Mouse (Mus musculus): ENCODE measurements around the gene Shld1.
A peak's percentile ranks its signal among the peaks of the same experiment; 100 is the strongest.

The Shld1 gene

DNA sequence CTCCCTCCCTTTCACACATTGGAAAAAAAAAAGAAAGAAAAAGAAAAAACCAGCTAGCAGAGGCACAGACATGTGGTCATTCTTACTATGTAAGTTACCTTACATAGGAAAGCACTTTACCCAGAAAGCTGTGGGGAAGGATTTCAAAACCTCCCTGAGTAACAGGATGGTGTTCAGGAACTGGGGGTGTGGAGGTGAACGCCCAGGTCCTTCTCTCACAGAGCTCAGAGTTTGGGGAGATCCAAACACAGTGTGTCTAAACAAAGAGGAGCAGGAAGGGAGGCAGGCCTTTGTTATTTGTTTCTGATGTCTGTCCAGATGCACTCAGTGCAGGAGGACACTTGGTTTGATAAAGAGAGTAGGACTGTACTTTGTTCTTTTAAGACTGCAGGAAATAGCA is 5.6 kb downstream of the Shld1 start:
- DNase-seq (ENCODE audit: low spot score in 2 of 2): no peak

GRCm38 (mm10) chr2:132693980-132694379 is 7.2 kb downstream of the Shld1 start:
- DNase-seq (ENCODE audit: low spot score in 2 of 2): no peak

GRCm38 (mm10) chr2:132695358-132696093 is 8.8 kb downstream of the Shld1 start:
- DNase-seq (ENCODE audit: low spot score in 2 of 2): no peak

- no peak for DNase-seq (ENCODE audit: low spot score in 2 of 2)
Measured at GRCm38 (mm10) chr2:132696519-132696918, 9.8 kb downstream of the Shld1 start.

GRCm38 (mm10) chr2:132697256-132697655 is 10.5 kb downstream of the Shld1 start:
- no peak for DNase-seq (ENCODE audit: low spot score in 2 of 2)

- no peak for DNase-seq (ENCODE audit: low spot score in 2 of 2)
Measured at GRCm38 (mm10) chr2:132697695-132698094, 11.0 kb downstream of the Shld1 start.

DNA sequence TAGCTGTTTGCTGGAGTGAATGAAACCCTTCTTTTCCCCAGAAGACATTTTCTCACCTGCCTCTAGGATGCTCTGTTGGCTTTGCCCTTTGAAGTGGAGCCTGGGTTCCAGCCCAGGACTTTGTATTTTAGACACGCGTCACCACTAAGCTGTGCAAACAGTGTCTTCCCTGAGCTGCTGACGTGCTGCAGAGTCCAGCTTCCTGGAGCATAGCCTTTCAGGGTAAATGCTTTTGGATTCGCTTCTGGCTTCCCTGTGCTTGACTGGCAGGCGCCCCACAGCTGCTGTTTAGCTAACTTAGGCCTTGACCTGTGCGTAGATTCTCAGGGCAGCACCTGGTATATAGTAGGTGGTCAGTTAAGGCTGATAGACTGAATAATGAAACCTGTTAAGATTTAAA is 11.7 kb downstream of the Shld1 start:
- no peak for DNase-seq (ENCODE audit: low spot score in 2 of 2)

DNA sequence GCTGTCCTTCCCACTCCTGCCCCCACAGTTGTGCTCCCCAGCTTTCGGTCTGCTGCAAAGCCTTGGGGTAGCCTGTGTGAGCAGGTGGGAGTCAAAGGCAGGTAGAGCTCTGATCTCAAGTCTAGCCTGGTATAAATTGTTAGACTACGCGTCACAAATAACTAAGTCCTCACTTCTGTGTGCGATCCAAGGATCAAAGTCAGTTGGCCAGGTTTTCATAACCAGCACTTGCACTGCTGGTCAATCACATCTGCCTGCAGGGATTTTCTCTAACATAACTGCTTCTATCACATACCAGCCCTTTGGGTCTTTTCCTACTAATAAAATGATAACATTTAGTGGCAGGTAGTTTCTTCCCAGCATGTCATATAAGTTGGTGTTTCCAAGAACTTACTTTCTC is 14.2 kb downstream of the Shld1 start:
- DNase-seq (ENCODE audit: low spot score in 2 of 2): no peak

DNA sequence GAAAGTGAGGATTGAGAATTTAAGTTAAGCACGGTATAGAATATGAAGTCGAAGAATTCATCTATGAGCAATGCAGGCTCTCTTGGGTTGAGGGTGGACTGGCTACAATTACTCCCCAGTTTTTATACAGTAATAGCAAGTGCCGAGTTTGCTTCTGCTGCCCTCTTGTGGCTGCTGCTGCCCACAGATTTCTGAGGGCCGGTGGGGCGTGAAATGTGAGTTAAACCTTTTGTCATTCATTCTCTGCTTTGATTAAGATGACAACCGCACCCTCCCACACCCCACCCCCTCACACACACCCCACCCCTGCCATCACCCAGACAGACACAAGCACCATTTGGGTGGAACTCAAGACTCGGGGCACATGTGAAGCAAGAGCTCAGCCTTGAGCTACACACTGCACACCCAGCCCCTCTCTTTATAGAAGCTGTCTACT is 14.7 kb downstream of the Shld1 start:
- peak; percentile 57 to 76 for DNase-seq (ENCODE audit: low spot score in 2 of 2)

GRCm38 (mm10) chr2:132705251-132705992 is 18.7 kb downstream of the Shld1 start:
- DNase-seq (ENCODE audit: low spot score in 2 of 2): no peak

- DNase-seq (ENCODE audit: low spot score in 2 of 2): no peak
Measured at GRCm38 (mm10) chr2:132706309-132706708, 19.6 kb downstream of the Shld1 start.

DNA sequence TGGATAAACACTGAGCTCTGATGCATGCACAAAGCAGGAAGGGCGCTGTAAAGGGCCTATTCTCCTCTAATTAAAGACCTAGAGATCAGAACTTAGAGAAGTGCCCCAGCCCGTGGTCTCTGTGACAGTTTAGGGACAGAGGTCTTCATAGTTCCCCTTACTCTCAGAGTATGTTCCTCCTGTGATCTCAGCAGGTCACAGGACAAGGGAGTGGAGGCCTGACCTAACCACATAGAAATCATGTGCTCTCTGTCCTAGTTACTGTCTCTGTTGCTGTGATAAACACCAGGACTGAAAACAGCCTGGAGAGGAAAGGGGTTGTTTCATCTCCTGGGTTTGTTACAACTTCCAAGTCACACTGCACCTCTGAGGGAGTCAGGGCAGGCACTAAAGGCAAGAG is 23.8 kb downstream of the Shld1 start:
- DNase-seq (ENCODE audit: low spot score in 2 of 2): no peak

DNA sequence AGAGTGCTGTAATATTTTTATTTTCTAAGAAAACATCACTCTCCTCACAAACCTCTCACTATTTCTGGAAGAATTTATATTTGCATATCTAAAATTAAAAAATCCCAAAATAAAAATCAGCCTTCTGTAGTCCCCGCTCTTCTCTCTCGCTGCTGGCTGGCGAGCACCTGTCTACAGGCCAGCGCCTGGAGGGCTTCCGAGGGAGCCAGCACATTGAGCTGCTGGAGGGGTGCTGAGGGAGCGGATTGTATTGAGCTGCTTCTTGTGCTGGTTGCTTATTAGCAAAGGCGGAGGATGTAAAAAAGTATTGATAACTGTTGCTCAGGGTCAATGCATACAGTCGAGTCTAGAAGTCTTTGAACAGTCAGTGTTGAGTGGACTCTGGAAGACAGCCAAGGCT is 25.3 kb downstream of the Shld1 start:
- DNase-seq (ENCODE audit: low spot score in 2 of 2): no peak

- peak; percentile 14 to 53 for DNase-seq (ENCODE audit: low spot score in 2 of 2)
Measured at GRCm38 (mm10) chr2:132714522-132714921, 27.8 kb downstream of the Shld1 start.

GRCm38 (mm10) chr2:132714946-132715345 is 28.2 kb downstream of the Shld1 start:
- no peak for DNase-seq (ENCODE audit: low spot score in 2 of 2)

GRCm38 (mm10) chr2:132715421-132716070 is 28.8 kb downstream of the Shld1 start:
- no peak for DNase-seq (ENCODE audit: low spot score in 2 of 2)

- peak; percentile 50 to 59 for DNase-seq (ENCODE audit: low spot score in 2 of 2)
Measured at GRCm38 (mm10) chr2:132716154-132716553, 29.4 kb downstream of the Shld1 start.

GRCm38 (mm10) chr2:132716901-132717536 is 30.3 kb downstream of the Shld1 start:
- no peak for DNase-seq (ENCODE audit: low spot score in 2 of 2)

DNA sequence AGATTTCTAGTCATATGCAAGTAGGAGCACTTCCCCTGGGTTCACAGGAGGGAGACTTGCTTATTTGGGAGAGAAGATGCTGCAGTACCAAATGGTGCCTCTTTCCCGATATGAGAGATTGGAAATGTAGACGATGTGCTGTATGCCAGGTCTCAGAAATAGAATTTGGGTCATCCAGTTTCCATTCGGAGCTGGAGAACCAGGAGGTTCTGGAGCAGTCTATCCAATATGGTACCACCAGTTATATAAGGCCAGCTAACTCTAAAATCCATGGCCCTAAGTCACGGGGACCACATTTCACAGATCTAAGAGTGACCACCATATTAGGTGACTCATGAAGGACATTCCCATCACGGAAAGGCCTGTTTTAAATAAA is 30.8 kb downstream of the Shld1 start:
- DNase-seq (ENCODE audit: low spot score in 2 of 2): no peak

- no peak for DNase-seq (ENCODE audit: low spot score in 2 of 2)
Measured at GRCm38 (mm10) chr2:132720921-132721566, 34.3 kb downstream of the Shld1 start.

DNA sequence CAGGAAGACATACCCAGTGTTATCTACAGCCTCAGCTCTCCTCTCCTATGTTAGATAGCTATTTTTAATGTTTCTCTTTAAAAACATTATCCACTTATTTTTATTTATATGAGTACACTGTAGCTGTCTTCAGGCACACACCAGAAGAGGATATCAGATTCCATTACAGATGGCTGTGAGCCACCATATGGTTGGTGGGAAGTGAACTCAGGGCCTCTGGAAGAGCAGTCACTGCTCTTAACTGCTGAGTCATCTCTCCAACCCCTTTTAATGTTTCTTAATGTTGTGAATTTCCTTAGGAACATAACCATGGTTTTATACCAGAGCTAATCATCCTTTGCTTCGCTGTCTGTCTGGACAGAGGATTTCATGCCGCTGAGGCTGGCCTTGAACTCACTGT is 35.1 kb downstream of the Shld1 start:
- DNase-seq (ENCODE audit: low spot score in 2 of 2): no peak

GRCm38 (mm10) chr2:132723958-132724431 is 37.3 kb downstream of the Shld1 start:
- DNase-seq (ENCODE audit: low spot score in 2 of 2): no peak
